Mouse (Mus musculus) forebrain, embryonic 14.5 days (tissue): ENCODE results near the gene Cd2bp2. TPM values are rescaled to one million over a fixed set of nuclear protein-coding genes. Genes with fewer than 3 reads are reported as not detected.

ENCODE experiments used
- ATAC-seq: fragments of 200-750 bp; cut with Nextera tagmentation; 2 replicates; pipeline ENCODE4 v1.8.0; 2017; ENCODE audit warnings: mild to moderate bottlenecking, moderate library complexity
- DNase-seq: peaks from one replicate; pipeline ENCODE4 v3.0.0-alpha.2; 2015; ENCODE audit warnings: low spot score
- H3K27ac ChIP-seq: fragments of 300-500 bp; sonication (generic); 2 replicates; pipeline ENCODE4 v1.5.1; 2014; ENCODE audit warnings: low read depth, mild to moderate bottlenecking, control low read depth, low read length, moderate library complexity
- H3K27me3 ChIP-seq: fragments of 300-500 bp; sonication (generic); replicated peaks from 2 replicates; pipeline ENCODE4 v1.6.1; 2014; ENCODE audit warnings: low read length, control low read depth, mixed read lengths; ENCODE audit not compliant: control insufficient read depth, insufficient read depth
- H3K36me3 ChIP-seq: fragments of 300-500 bp; sonication (generic); 2 replicates; pipeline ENCODE4 v1.6.1; 2014; ENCODE audit warnings: low read length, control low read depth; ENCODE audit not compliant: control insufficient read depth, insufficient read depth
- H3K4me1 ChIP-seq: fragments of 300-500 bp; sonication (generic); 2 replicates; pipeline ENCODE4 v1.6.1; 2014; ENCODE audit warnings: antibody characterized with exemption, low read length, control low read depth; ENCODE audit not compliant: control insufficient read depth, insufficient read depth
- H3K4me2 ChIP-seq: fragments of 300-500 bp; sonication (generic); 2 replicates; pipeline ENCODE4 v1.6.1; 2014; ENCODE audit warnings: mild to moderate bottlenecking, control low read depth, low read length
- H3K4me3 ChIP-seq: fragments of 300-500 bp; sonication (generic); 2 replicates; pipeline ENCODE4 v1.5.1; 2014; ENCODE audit warnings: low read depth, low read length, control low read depth
- H3K9ac ChIP-seq: fragments of 300-500 bp; sonication (generic); 2 replicates; pipeline ENCODE4 v1.6.1; 2014; ENCODE audit warnings: mild to moderate bottlenecking, low read length, control low read depth, moderate library complexity
- H3K9me3 ChIP-seq: fragments of 300-500 bp; sonication (generic); replicated peaks from 2 replicates; pipeline ENCODE4 v1.6.1; 2016; ENCODE audit warnings: low read length, control low read depth, mixed read lengths; ENCODE audit not compliant: control insufficient read depth
- WGBS: fragments of 180-500 bp; shearing (Covaris S2); extraction: QIAGEN DNeasy Blood & Tissue Kit; methylation state at CpG from one replicate; pipeline ENCODE4 v1.1.7; 2014; 5-methylcytosine and 5-hydroxymethylcytosine counted together
- polyA plus RNA-seq: library from polyadenylated mRNA; unstranded; fragments of >200 nt; fragmentation: Nextera tagmentation; extraction: Ambion mirVana; gene quantifications from 2 replicates; pipeline ENCODE4 v1.2.1, GENCODE M21; 2014

Gene Cd2bp2
- polyA plus RNA-seq, 1 experiment from 2014 or later: 73.6 TPM

GRCm38 (mm10) chr7:127165607-127166493, 30.0 kb downstream of the Cd2bp2 start:
- no peaks in the 10 kb centered on the region for H3K27me3 ChIP-seq
- WGBS: 84% methylated on average over 12 of the region's 12 CpGs
- no peak overlapping the region for H3K27ac ChIP-seq
- no peak overlapping the region for H3K9ac ChIP-seq
- no peak overlapping the region for H3K4me3 ChIP-seq
- H3K4me1 ChIP-seq: no peaks in the 10 kb centered on the region
- H3K36me3 ChIP-seq: no peaks in the 10 kb centered on the region
- no peak for DNase-seq
- ATAC-seq: no peak
- H3K9me3 ChIP-seq: no peaks in the 10 kb centered on the region
- H3K4me2 ChIP-seq: no peak overlapping the region

- no peaks in the 10 kb centered on the region for H3K36me3 ChIP-seq
- 86% methylated on average over 4 of the region's 4 CpGs for WGBS
- no peaks in the 10 kb centered on the region for H3K27me3 ChIP-seq
- no peak overlapping the region for H3K4me3 ChIP-seq
- H3K9me3 ChIP-seq: no peaks in the 10 kb centered on the region
- no peak for DNase-seq
- H3K27ac ChIP-seq: no peak overlapping the region
- H3K4me2 ChIP-seq: no peak overlapping the region
- no peaks in the 10 kb centered on the region for H3K4me1 ChIP-seq
- no peak overlapping the region for H3K9ac ChIP-seq
- no peak for ATAC-seq
These were observed 31.8 kb downstream of the Cd2bp2 start for GRCm38 (mm10) chr7:127164002-127164401.

GRCm38 (mm10) chr7:127162546-127162945, 33.3 kb downstream of the Cd2bp2 start:
- H3K27me3 ChIP-seq: no peaks in the 10 kb centered on the region
- DNase-seq (no peak), ATAC-seq (no peak)
- H3K27ac ChIP-seq: no peak overlapping the region
- 82% methylated on average over 5 of the region's 5 CpGs for WGBS
- H3K9me3 ChIP-seq: no peaks in the 10 kb centered on the region
- no peaks in the 10 kb centered on the region for H3K4me1 ChIP-seq
- no peak overlapping the region for H3K9ac ChIP-seq
- H3K4me2 ChIP-seq: no peak overlapping the region
- H3K4me3 ChIP-seq: no peak overlapping the region
- no peaks in the 10 kb centered on the region for H3K36me3 ChIP-seq

GRCm38 (mm10) chr7:127157548-127157947, 38.3 kb downstream of the Cd2bp2 start:
- WGBS: 90% methylated on average over 4 of the region's 4 CpGs
- Histone ChIP-seq H3K27ac (no peak overlapping the region), H3K4me2 (no peak overlapping the region)

GRCm38 (mm10) chr7:127153477-127153876, 42.4 kb downstream of the Cd2bp2 start:
- DNase-seq (peak; percentile 7), ATAC-seq (no peak)
- no peaks in the 10 kb centered on the region for H3K36me3 ChIP-seq
- WGBS: 89% methylated on average over 3 of the region's 3 CpGs
- no peaks in the 10 kb centered on the region for H3K4me1 ChIP-seq
- no peaks in the 10 kb centered on the region for H3K9me3 ChIP-seq
- H3K9ac ChIP-seq: no peak overlapping the region
- no peak overlapping the region for H3K4me3 ChIP-seq
- no peaks in the 10 kb centered on the region for H3K27me3 ChIP-seq
- no peak overlapping the region for H3K27ac ChIP-seq
- H3K4me2 ChIP-seq: no peak overlapping the region

More at GRCm38 (mm10) chr7:127157548-127157947, 38.3 kb downstream of the Cd2bp2 start:
- H3K36me3 ChIP-seq: no peaks in the 10 kb centered on the region
- ATAC-seq: no peak
- no peaks in the 10 kb centered on the region for H3K9me3 ChIP-seq
- no peaks in the 10 kb centered on the region for H3K4me1 ChIP-seq
- no peak for DNase-seq
- H3K9ac ChIP-seq: no peak overlapping the region
- H3K4me3 ChIP-seq: no peak overlapping the region
- no peaks in the 10 kb centered on the region for H3K27me3 ChIP-seq

- ATAC-seq: no peak
- Histone ChIP-seq H3K9ac (no peak overlapping the region), H3K9me3 (no peaks in the 10 kb centered on the region), H3K27me3 (no peaks in the 10 kb centered on the region), H3K4me1 (no peaks in the 10 kb centered on the region), H3K36me3 (no peaks in the 10 kb centered on the region), H3K4me3 (no peak overlapping the region), H3K27ac (no peak overlapping the region), H3K4me2 (no peak overlapping the region)
- no peak for DNase-seq
- 92% methylated on average over 6 of the region's 6 CpGs for WGBS
These were observed 43.4 kb downstream of the Cd2bp2 start for GRCm38 (mm10) chr7:127152464-127152863.

GRCm38 (mm10) chr7:127147901-127148300, 47.9 kb downstream of the Cd2bp2 start:
- Histone ChIP-seq H3K4me1 (no peaks in the 10 kb centered on the region), H3K27ac (no peak overlapping the region), H3K4me3 (no peak overlapping the region), H3K4me2 (no peak overlapping the region), H3K27me3 (no peaks in the 10 kb centered on the region), H3K36me3 (no peaks in the 10 kb centered on the region), H3K9me3 (no peaks in the 10 kb centered on the region), H3K9ac (no peak overlapping the region)
- DNase-seq: no peak
- 77% methylated on average over 3 of the region's 3 CpGs for WGBS
- ATAC-seq: no peak

GRCm38 (mm10) chr7:127146267-127146603, 49.6 kb downstream of the Cd2bp2 start:
- H3K27ac ChIP-seq: no peak overlapping the region
- ATAC-seq (no peak), DNase-seq (no peak)
- no peaks in the 10 kb centered on the region for H3K27me3 ChIP-seq
- no peak overlapping the region for H3K9ac ChIP-seq
- 63% methylated on average over 2 of the region's 2 CpGs for WGBS
- no peaks in the 10 kb centered on the region for H3K36me3 ChIP-seq
- no peak overlapping the region for H3K4me3 ChIP-seq
- no peak overlapping the region for H3K4me2 ChIP-seq
- H3K4me1 ChIP-seq: no peaks in the 10 kb centered on the region
- H3K9me3 ChIP-seq: no peaks in the 10 kb centered on the region

- no peak overlapping the region for H3K27ac ChIP-seq
- WGBS: 60% methylated on average over 9 of the region's 9 CpGs
- DNase-seq (no peak), ATAC-seq (no peak)
- H3K4me1 ChIP-seq: no peaks in the 10 kb centered on the region
- H3K4me3 ChIP-seq: no peak overlapping the region
- no peaks in the 10 kb centered on the region for H3K9me3 ChIP-seq
- H3K36me3 ChIP-seq: no peaks in the 10 kb centered on the region
- H3K4me2 ChIP-seq: no peak overlapping the region
- H3K9ac ChIP-seq: no peak overlapping the region
- no peaks in the 10 kb centered on the region for H3K27me3 ChIP-seq
These were observed 50.2 kb downstream of the Cd2bp2 start for GRCm38 (mm10) chr7:127145387-127146266.
